Mouse (Mus musculus) heart, adult 11 months (tissue): ENCODE data around the gene Hoga1.

ENCODE experiments used
- DNase-seq: peaks from one replicate; pipeline ENCODE4 v3.0.0; 2022

Gene Hoga1

GRCm38 (mm10) chr19:42072802-42073201 is 27.4 kb downstream of the Hoga1 start:
- DNase-seq, result no peak

GRCm38 (mm10) chr19:42075051-42075450 is 29.6 kb downstream of the Hoga1 start:
- peak; percentile 96 for DNase-seq

GRCm38 (mm10) chr19:42075992-42076391 is 30.6 kb downstream of the Hoga1 start:
- DNase-seq, result peak; percentile 68

- peak; percentile 69 for DNase-seq
Observed at GRCm38 (mm10) chr19:42078566-42078965, 33.2 kb downstream of the Hoga1 start.

GRCm38 (mm10) chr19:42079006-42079405 is 33.6 kb downstream of the Hoga1 start:
- peak; percentile 78 for DNase-seq

- DNase-seq, result peak; percentile 84
Observed at GRCm38 (mm10) chr19:42079950-42080349, 34.5 kb downstream of the Hoga1 start.

- DNase-seq, result peak; percentile 64
Observed at GRCm38 (mm10) chr19:42080469-42080868, 35.1 kb downstream of the Hoga1 start.

GRCm38 (mm10) chr19:42081613-42082012 is 36.2 kb downstream of the Hoga1 start:
- peak; percentile 29 for DNase-seq

- no peak for DNase-seq
Observed at GRCm38 (mm10) chr19:42085690-42086089, 40.3 kb downstream of the Hoga1 start.

- peak; percentile 98 for DNase-seq
Observed at GRCm38 (mm10) chr19:42086166-42086565, 40.8 kb downstream of the Hoga1 start, which contains the start of gene Morn4. Gene Morn4, minus strand, starts transcription at chr19:42086357.

- peak; percentile 98 for DNase-seq
Observed at GRCm38 (mm10) chr19:42089103-42089747, 43.8 kb downstream of the Hoga1 start.

- peak; percentile 100 for DNase-seq
Observed at GRCm38 (mm10) chr19:42089748-42090595, 44.6 kb downstream of the Hoga1 start, which contains the start of gene Pi4k2a. Gene Pi4k2a, plus strand, starts transcription at chr19:42090470.

GRCm38 (mm10) chr19:42090637-42091141 is 45.3 kb downstream of the Hoga1 start:
- no peak for DNase-seq

- no peak for DNase-seq
Observed at GRCm38 (mm10) chr19:42099406-42099805, 54.0 kb downstream of the Hoga1 start.

- DNase-seq, result peak; percentile 68
Observed at GRCm38 (mm10) chr19:42104681-42105080, 59.3 kb downstream of the Hoga1 start.

GRCm38 (mm10) chr19:42115783-42116335 is 70.4 kb downstream of the Hoga1 start:
- DNase-seq, result no peak

- DNase-seq, result no peak
Observed at GRCm38 (mm10) chr19:42118142-42118541, 72.7 kb downstream of the Hoga1 start.

- DNase-seq, result no peak
Observed at GRCm38 (mm10) chr19:42118596-42118995, 73.2 kb downstream of the Hoga1 start.

GRCm38 (mm10) chr19:42120451-42120850 is 75.0 kb downstream of the Hoga1 start:
- DNase-seq, result no peak
